Mouse (Mus musculus) brain, embryonic 18.5 days (tissue): ENCODE results near the gene Olfr699.
"Not testable (repeated sequence)": the region's sequence is repeated elsewhere in the genome, so short reads cannot be mapped to it uniquely, and the experiment has no call there.

Source experiments
- DNase-seq: peaks from one replicate; pipeline ENCODE4 v3.0.0-alpha.2; 2012; ENCODE audit warnings: low read depth, low spot score

Gene Olfr699

GRCm38 (mm10) chr7:106793098-106793497 is at the start of gene Olfr699:
Olfr699 (minus strand) TSS chr7:106793198.
- DNase-seq = no peak

DNA sequence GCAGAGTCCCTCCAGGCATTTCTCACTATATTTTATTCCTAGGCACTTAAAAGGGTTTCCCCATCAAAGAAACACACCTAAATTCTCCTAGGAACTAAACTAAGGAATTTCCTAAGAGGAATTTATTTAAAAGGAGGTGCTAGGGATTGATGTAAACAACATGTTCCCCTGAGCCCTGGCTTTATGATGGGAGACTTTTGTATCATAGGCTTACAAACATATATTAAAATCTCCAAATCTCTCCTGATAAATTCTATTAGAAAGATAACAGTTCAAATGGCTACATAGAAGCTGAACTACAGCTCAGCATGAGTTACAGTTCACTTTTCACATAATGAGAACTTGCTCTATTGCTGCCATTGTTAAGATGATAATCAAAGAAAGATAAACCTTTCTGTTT is 40.8 kb upstream of the Olfr699 start, which contains the start of gene Olfr702:
Olfr702 (minus strand) TSS at position 101 of the 400 bp plus-strand sequence.
- DNase-seq = no peak

GRCm38 (mm10) chr7:106818414-106818813 is 25.4 kb upstream of the Olfr699 start:
- no peak for DNase-seq

DNA sequence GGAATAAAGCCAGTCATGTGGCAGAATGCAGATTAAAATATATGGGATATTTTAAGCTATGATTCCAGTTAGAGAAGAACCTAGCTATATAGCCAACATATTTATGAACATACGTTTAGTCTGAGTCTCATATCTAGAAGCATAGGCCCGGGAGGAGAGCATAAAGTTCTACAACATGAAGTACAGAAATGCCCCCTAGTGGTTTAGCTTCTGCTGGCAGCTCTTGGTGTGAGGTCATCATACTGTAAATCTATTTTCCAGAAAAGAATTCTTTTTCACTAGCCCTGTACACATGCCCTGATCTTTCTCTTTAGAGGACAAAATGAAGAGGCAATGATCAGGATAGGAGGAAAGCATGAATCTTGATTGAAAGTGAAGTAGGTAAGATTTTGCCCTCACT is 22.8 kb upstream of the Olfr699 start:
- DNase-seq = no peak

- no peak for DNase-seq
These were observed 20.8 kb upstream of the Olfr699 start, which contains the start of gene Olfr701 for GRCm38 (mm10) chr7:106813829-106814228. Olfr701 (plus strand) TSS chr7:106814129.

- DNase-seq = no peak
These were observed 15.7 kb upstream of the Olfr699 start, which contains the start of gene Olfr700 for GRCm38 (mm10) chr7:106808734-106809133. Olfr700 (minus strand) TSS chr7:106808834.

GRCm38 (mm10) chr7:106788330-106788729 is 4.7 kb downstream of the Olfr699 start:
- no peak for DNase-seq

DNA sequence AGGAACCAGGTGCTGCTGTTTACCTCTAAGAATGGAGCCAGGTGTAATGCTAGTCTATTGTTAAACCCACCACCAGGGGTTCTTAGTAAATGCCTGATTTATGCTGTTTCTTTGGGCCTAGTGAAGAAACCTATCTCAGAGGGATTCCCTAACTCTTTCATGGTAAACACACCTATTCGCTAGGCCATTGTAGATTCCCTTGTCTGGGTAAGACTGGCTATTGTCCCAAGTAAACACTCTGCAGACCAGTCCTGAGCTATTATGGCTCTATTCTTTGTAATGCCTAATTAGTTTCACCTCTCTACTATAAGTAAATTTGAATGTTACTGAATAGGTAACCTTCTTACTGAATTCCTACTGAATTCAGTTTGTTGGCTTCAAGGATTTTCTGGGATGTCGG is 32.0 kb downstream of the Olfr699 start:
- DNase-seq = not testable (repeated sequence)

- DNase-seq = no peak
These were observed 34.2 kb downstream of the Olfr699 start for GRCm38 (mm10) chr7:106758800-106759199.

- no peak for DNase-seq
These were observed 37.7 kb downstream of the Olfr699 start, which contains the start of gene Olfr698 for GRCm38 (mm10) chr7:106755297-106755696. Olfr698 (minus strand) TSS chr7:106755397.

GRCm38 (mm10) chr7:106745811-106746210 is 47.2 kb downstream of the Olfr699 start:
- DNase-seq = no peak

GRCm38 (mm10) chr7:106742343-106742742 is 50.7 kb downstream of the Olfr699 start, which contains the start of gene Olfr697:
Olfr697 (minus strand) TSS chr7:106742443.
- DNase-seq = no peak
